Mouse (Mus musculus) MEL (cell line): ENCODE results near the gene Rpa1. TPM values are rescaled to one million over a fixed set of nuclear protein-coding genes. Genes with fewer than 3 reads are reported as not detected.

ENCODE experiments used
- DNase-seq: peaks from one replicate; pipeline ENCODE4 v3.0.0; 2011; ENCODE audit warnings: low read depth, low spot score
- H3K27ac ChIP-seq: 2 replicates; pipeline ENCODE4 v1.5.1; 2012; ENCODE audit warnings: low read depth, mild to moderate bottlenecking, control low read depth, low read length, moderate library complexity; ENCODE audit not compliant: control insufficient read depth
- H3K27me3 ChIP-seq, 2 experiments: fragments of 150-350 bp in 1 of 2; sonication (generic) in 1 of 2; 2 replicates each; pipeline ENCODE4 v1.6.1; 2012; ENCODE audit warnings: low read length in 2 of 2, mild to moderate bottlenecking in 2 of 2, improper control_type of control experiment in 1 of 2, moderate library complexity in 1 of 2; ENCODE audit not compliant: insufficient read depth in 2 of 2, control insufficient read depth in 1 of 2
- H3K36me3 ChIP-seq, 2 experiments: 2 replicates each; pipeline ENCODE4 v1.6.1; 2012 to 2014; ENCODE audit warnings: low read length in 2 of 2, improper control_type of control experiment in 1 of 2, inconsistent platforms in 1 of 2, mild to moderate bottlenecking in 1 of 2; ENCODE audit not compliant: insufficient read depth in 2 of 2, control insufficient read depth in 1 of 2
- H3K4me1 ChIP-seq, 2 experiments: fragments of 150-350 bp in 1 of 2; sonication (generic) in 1 of 2; 2 replicates each; pipeline ENCODE4 v1.6.1; 2012; ENCODE audit warnings: low read length in 2 of 2, improper control_type of control experiment in 1 of 2, mild to moderate bottlenecking in 1 of 2; ENCODE audit not compliant: insufficient read depth in 2 of 2, control insufficient read depth in 1 of 2
- H3K4me3 ChIP-seq, 2 experiments: fragments of 150-350 bp in 1 of 2; sonication (generic) in 1 of 2; 2 replicates each; pipeline ENCODE4 v1.5.1; 2012; ENCODE audit warnings: low read depth in 2 of 2, low read length in 2 of 2, mild to moderate bottlenecking in 2 of 2, moderate library complexity in 2 of 2, control low read depth in 1 of 2, improper control_type of control experiment in 1 of 2; ENCODE audit not compliant: control insufficient read depth in 1 of 2, insufficient read depth in 1 of 2
- H3K79me2 ChIP-seq: 2 replicates; pipeline ENCODE4 v1.6.1; 2012; ENCODE audit warnings: mild to moderate bottlenecking, low read length, moderate library complexity; ENCODE audit not compliant: control insufficient read depth, poor library complexity, insufficient read depth
- H3K9ac ChIP-seq: 2 replicates; pipeline ENCODE4 v1.6.1; 2012; ENCODE audit warnings: low read depth, mild to moderate bottlenecking, control low read depth, low read length, moderate library complexity; ENCODE audit not compliant: control insufficient read depth, poor library complexity, severe bottlenecking
- H3K9me3 ChIP-seq: fragments of 150-350 bp; sonication (generic); replicated peaks from 2 replicates; pipeline ENCODE4 v1.6.1; 2012; ENCODE audit warnings: mild to moderate bottlenecking, low read length, improper control_type of control experiment, moderate library complexity; ENCODE audit not compliant: insufficient read depth
- BHLHE40 ChIP-seq: IDR thresholded peaks from 2 replicates; pipeline ENCODE4 v1.6.1; 2012; ENCODE audit warnings: low read depth, mild to moderate bottlenecking, inconsistent platforms, low read length, improper control_type of control experiment, borderline replicate concordance
- CHD1 ChIP-seq: IDR thresholded peaks from 2 replicates; pipeline ENCODE4 v1.6.1; 2012; ENCODE audit warnings: low read depth, mild to moderate bottlenecking, inconsistent platforms, low read length, improper control_type of control experiment
- CHD2 ChIP-seq: IDR thresholded peaks from 2 replicates; pipeline ENCODE4 v1.6.1; 2011; ENCODE audit warnings: low read length, improper control_type of control experiment
- CTCF ChIP-seq, 3 experiments: IDR thresholded peaks in 2 of 3; conservative IDR thresholded peaks in 1 of 3; 2 replicates each; pipeline ENCODE4 v1.5.1; 2011 to 2012; ENCODE audit warnings: low read length in 3 of 3, low read depth in 2 of 3, mild to moderate bottlenecking in 2 of 3, improper control_type of control experiment in 1 of 3, inconsistent platforms in 1 of 3, mixed read lengths in 1 of 3, moderate library complexity in 1 of 3; ENCODE audit not compliant: control insufficient read depth in 1 of 3, insufficient read depth in 1 of 3, poor library complexity in 1 of 3, severe bottlenecking in 1 of 3
- E2F4 ChIP-seq: IDR thresholded peaks from 2 replicates; pipeline ENCODE4 v1.6.1; 2011; ENCODE audit warnings: low read depth, low read length, improper control_type of control experiment, borderline replicate concordance
- GATA1 ChIP-seq: IDR thresholded peaks from 2 replicates; pipeline ENCODE4 v1.6.1; 2011; ENCODE audit warnings: low read depth, low read length, improper control_type of control experiment
- HCFC1 ChIP-seq: IDR thresholded peaks from 2 replicates; pipeline ENCODE4 v1.6.1; 2012; ENCODE audit warnings: low read depth, mild to moderate bottlenecking, inconsistent platforms, low read length, improper control_type of control experiment, moderate library complexity
- JUND ChIP-seq: IDR thresholded peaks from 2 replicates; pipeline ENCODE4 v1.6.1; 2011; ENCODE audit warnings: low read depth, mild to moderate bottlenecking, improper control_type of control experiment, low read length
- KAT2A ChIP-seq: conservative IDR thresholded peaks from 2 replicates; pipeline ENCODE4 v1.6.1; 2012; ENCODE audit warnings: low read depth, low read length, improper control_type of control experiment, inconsistent platforms
- MXI1 ChIP-seq: IDR thresholded peaks from 2 replicates; pipeline ENCODE4 v1.6.1; 2011; ENCODE audit warnings: mild to moderate bottlenecking, low read depth, low read length, improper control_type of control experiment
- MYB ChIP-seq: IDR thresholded peaks from 2 replicates; pipeline ENCODE4 v1.6.1; 2011; ENCODE audit warnings: mild to moderate bottlenecking, low read depth, low read length, improper control_type of control experiment
- NELFE ChIP-seq: IDR thresholded peaks from 2 replicates; pipeline ENCODE4 v1.6.1; 2011; ENCODE audit warnings: low read depth, low read length, improper control_type of control experiment
- POLR2AphosphoS5 ChIP-seq: IDR thresholded peaks from 2 replicates; pipeline ENCODE4 v1.6.1; 2012; ENCODE audit warnings: low read depth, borderline replicate concordance, mild to moderate bottlenecking, inconsistent platforms, low read length, moderate library complexity, mixed read lengths
- SMC3 ChIP-seq: IDR thresholded peaks from 2 replicates; pipeline ENCODE4 v1.6.1; 2011; ENCODE audit warnings: low read depth, low read length, improper control_type of control experiment
- TAL1 ChIP-seq: IDR thresholded peaks from 2 replicates; pipeline ENCODE4 v1.6.1; 2012; ENCODE audit warnings: mild to moderate bottlenecking, inconsistent platforms, low read length, moderate library complexity, mixed read lengths
- TBP ChIP-seq: IDR thresholded peaks from 2 replicates; pipeline ENCODE4 v1.8.0; 2011; ENCODE audit warnings: low read depth, low read length, improper control_type of control experiment
- TCF12 ChIP-seq: IDR thresholded peaks from 2 replicates; pipeline ENCODE4 v1.6.1; 2014; ENCODE audit warnings: low read depth, mild to moderate bottlenecking, inconsistent platforms, low read length, improper control_type of control experiment, moderate library complexity
- UBTF ChIP-seq: IDR thresholded peaks from 2 replicates; pipeline ENCODE4 v1.6.1; 2012; ENCODE audit warnings: low read depth, mild to moderate bottlenecking, inconsistent platforms, low read length, improper control_type of control experiment, moderate library complexity, borderline replicate concordance; ENCODE audit not compliant: insufficient read depth
- USF1 ChIP-seq: IDR thresholded peaks from 2 replicates; pipeline ENCODE4 v1.6.1; 2014; ENCODE audit warnings: low read depth, mild to moderate bottlenecking, inconsistent platforms, low read length, improper control_type of control experiment, moderate library complexity
- USF2 ChIP-seq, 2 experiments: IDR thresholded peaks; 2 replicates each; pipeline ENCODE4 v1.6.1; 2011 to 2012; ENCODE audit warnings: improper control_type of control experiment in 2 of 2, low read length in 2 of 2, borderline replicate concordance in 1 of 2, inconsistent platforms in 1 of 2, low read depth in 1 of 2, mild to moderate bottlenecking in 1 of 2; ENCODE audit not compliant: insufficient read depth in 1 of 2
- ZC3H11A ChIP-seq: IDR thresholded peaks from 2 replicates; pipeline ENCODE4 v1.6.1; 2012; ENCODE audit warnings: low read depth, mild to moderate bottlenecking, inconsistent platforms, low read length, improper control_type of control experiment
- ZMIZ1 ChIP-seq: IDR thresholded peaks from 2 replicates; pipeline ENCODE4 v1.6.1; 2012; ENCODE audit warnings: low read depth, mild to moderate bottlenecking, inconsistent platforms, low read length, improper control_type of control experiment, moderate library complexity
- ZNF384 ChIP-seq: IDR thresholded peaks from 2 replicates; pipeline ENCODE4 v1.6.1; 2012; ENCODE audit warnings: low read depth, mild to moderate bottlenecking, inconsistent platforms, low read length, improper control_type of control experiment
- polyA plus RNA-seq, 2 experiments: library from polyadenylated mRNA; stranded (reverse) in 1 of 2; unstranded in 1 of 2; fragments of >175 nt in 1 of 2; fragments of >200 nt in 1 of 2; gene quantifications; 2 replicates each; pipeline versions ENCODE4 v1.2.1 to v1.2.4; 2012; ENCODE audit warnings: low replicate concordance in 2 of 2, low read depth in 1 of 2; ENCODE audit not compliant: insufficient read length in 2 of 2, insufficient read depth in 1 of 2, missing spikeins in 1 of 2
- total RNA-seq: library from RNA; depleted of rRNA; stranded (reverse); fragments of 300-350 nt; gene quantifications from 2 replicates; pipeline ENCODE4 v1.2.3, GENCODE M21; 2012

Gene Rpa1
- total and polyA plus RNA-seq, 3 experiments = 179 to 481 (median 242) TPM

DNA sequence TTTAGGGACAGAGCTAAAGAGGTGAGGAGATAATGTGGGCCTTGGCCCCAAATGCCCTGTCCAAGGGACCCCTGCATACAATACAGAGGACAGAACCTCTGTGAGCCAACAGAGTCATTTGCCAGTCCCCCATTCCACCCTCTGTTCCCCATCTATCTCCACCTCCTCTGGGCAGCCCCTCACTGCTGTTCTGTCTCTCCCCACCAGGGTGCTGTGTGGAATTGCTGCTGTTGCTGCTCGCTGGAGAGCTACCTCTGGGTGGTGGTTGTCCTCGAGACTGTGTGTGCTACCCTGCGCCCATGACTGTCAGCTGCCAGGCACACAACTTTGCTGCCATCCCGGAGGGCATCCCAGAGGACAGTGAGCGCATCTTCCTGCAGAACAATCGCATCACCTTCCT lies 83.6 kb downstream of the Rpa1 start:
- DNase-seq = no peak
- Histone ChIP-seq H3K27ac (no peak overlapping the region), H3K9me3 (no peaks in the 10 kb centered on the region), H3K9ac (no peak overlapping the region), H3K27me3 (no peaks in the 10 kb centered on the region), H3K36me3 (peaks cover 0 to 5% of the 10 kb centered on the region in 2 experiments; a peak in 2 of 4 replicates), H3K4me1 (peaks cover 0 to 8% of the 10 kb centered on the region in 2 experiments; a peak in 2 of 4 replicates), H3K79me2 (no peaks in the 10 kb centered on the region), H3K4me3 (no peak overlapping the region)
- TF ChIP-seq MXI1 (no peak), USF2 (IDR thresholded peaks at IDR 0.05; ENCODE audit: borderline replicate concordance in 1 of 2, insufficient read depth in 1 of 2, low read depth in 1 of 2, low read length in 2 of 2) (no peak), POLR2AphosphoS5 (no peak; the same call in 1 of the 2 replicates), KAT2A (no peak), CTCF (IDR thresholded peaks at IDR 0.05 in 2 of 3, conservative IDR thresholded peaks at IDR 0.05 in 1 of 3; ENCODE audit: control insufficient read depth in 1 of 3, insufficient read depth in 1 of 3, low read depth in 2 of 3, low read length in 3 of 3, poor library complexity in 1 of 3, severe bottlenecking in 1 of 3) (no peak; a peak in 1 of 6 replicates), SMC3 (no peak), MYB (no peak)

DNA sequence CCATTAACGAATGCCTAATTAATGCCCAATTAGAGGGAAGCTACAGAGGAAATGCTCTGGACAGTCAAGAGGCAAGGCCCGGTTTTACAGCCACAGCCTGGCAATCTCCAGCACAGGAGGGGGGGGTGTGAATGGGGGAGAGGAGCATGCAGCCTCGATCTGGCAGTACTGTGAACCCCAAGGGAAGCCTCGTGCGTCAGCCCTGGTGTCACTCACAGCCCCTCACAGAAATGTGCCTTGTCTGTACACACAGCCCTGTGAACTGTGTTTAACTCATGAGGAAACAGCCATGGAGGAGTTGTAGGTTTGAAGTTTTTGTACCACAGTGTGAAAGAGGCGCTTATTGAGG lies 84.2 kb downstream of the Rpa1 start:
- peaks cover 0 to 4% of the 10 kb centered on the region in 2 experiments; a peak in 1 of 4 replicates for H3K4me1 ChIP-seq

GRCm38 (mm10) chr11:75263274-75263963 lies 84.7 kb downstream of the Rpa1 start:
- no peak for DNase-seq
- H3K4me3 ChIP-seq = no peak overlapping the region
- no peak overlapping the region for H3K9ac ChIP-seq
- TF ChIP-seq BHLHE40 (no peak), ZC3H11A (no peak), TBP (no peak), KAT2A (no peak), CHD1 (no peak), ZNF384 (no peak), E2F4 (no peak), UBTF (no peak), SMC3 (no peak), JUND (no peak), USF1 (no peak), HCFC1 (no peak), ZMIZ1 (no peak), POLR2AphosphoS5 (no peak), TCF12 (no peak), TAL1 (no peak), NELFE (no peak)
- H3K9me3 ChIP-seq = no peaks in the 10 kb centered on the region
- H3K79me2 ChIP-seq = no peaks in the 10 kb centered on the region
- H3K27me3 ChIP-seq = no peaks in the 10 kb centered on the region
- no peak overlapping the region for H3K27ac ChIP-seq
- peaks cover 0 to 4% of the 10 kb centered on the region in 2 experiments; a peak in 1 of 4 replicates for H3K4me1 ChIP-seq
- no peaks in the 10 kb centered on the region for H3K36me3 ChIP-seq

More for the DNA sequence above, 84.2 kb downstream of the Rpa1 start:
- H3K36me3 ChIP-seq = no peaks in the 10 kb centered on the region
- no peak overlapping the region for H3K27ac ChIP-seq
- H3K27me3 ChIP-seq = no peaks in the 10 kb centered on the region
- H3K79me2 ChIP-seq = no peaks in the 10 kb centered on the region
- no peaks in the 10 kb centered on the region for H3K9me3 ChIP-seq
- no peak overlapping the region for H3K4me3 ChIP-seq
- no peak overlapping the region for H3K9ac ChIP-seq
- no peak for TF ChIP-seq GATA1
- TF ChIP-seq CHD2 = no peak
- TF ChIP-seq, all 39 proteins: peak for 0
- no peak for DNase-seq
